ENCODE assay signal across 8 mouse cellular contexts in the genomic region with DNA sequence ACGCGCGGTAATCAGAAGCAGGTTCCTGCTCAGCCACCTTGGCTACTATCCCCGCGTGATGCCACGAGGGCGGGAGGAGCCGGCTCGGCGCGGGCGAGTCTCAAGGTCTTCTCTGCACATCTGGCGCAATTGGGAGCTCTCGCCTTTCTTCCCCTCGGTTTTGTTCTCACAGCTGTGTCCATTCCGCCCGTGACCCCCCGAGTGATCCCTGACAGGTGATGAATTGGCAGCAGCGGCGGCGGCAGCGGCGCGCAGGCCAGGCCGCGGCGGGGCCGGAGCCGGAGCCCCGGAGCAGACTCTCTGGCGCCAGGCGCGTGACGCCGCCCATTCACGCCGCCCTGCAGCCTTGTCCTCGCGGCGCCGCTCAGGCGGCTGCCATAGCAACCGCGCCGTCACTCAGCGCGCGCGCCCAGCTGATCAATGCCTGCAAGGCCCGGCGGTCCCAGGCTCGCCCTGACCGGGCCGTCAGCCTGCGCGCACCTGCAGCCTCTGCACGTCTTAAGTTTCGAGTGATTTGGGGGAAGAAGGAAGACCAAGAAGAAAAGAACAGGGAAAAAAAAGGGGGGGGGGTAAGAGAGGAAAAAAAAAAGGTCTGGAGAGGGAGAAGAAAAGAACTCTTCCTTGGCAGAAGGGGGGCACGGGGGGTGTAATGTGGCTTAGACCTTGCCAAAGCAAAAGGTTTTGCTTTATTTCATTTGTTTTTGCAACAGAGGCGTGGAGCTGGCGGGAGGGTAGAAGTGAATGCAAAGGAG. TPM values are rescaled to one million over a fixed set of nuclear protein-coding genes. Genes with fewer than 3 reads are reported as not detected.
DNase-seq lines count a peak whose midpoint lies in the region; ATAC-seq and TF ChIP-seq lines count a peak whose summit lies in the region.

No protein-coding gene starts in this region.

- in situ Hi-C loops in Patski (cut with MboI; ENCODE audit: low pct_unique_long_range_greater_than_20kb), result loop anchor here (5.0 to 25.0 kb wide), 4 partner anchors 319 to 1314 kb away; a partner anchor contains a TSS

- peak overlapping the region; percentile 55 for H3K4me3 ChIP-seq in hindbrain, embryonic 16.5 days (ENCODE audit: low read length)

- ATAC-seq in Patski, result peak; percentile 49
- ATAC-seq in hindbrain, embryonic 16.5 days, result peak; percentile 80

- under 1% methylated on average over 60 of the region's 61 CpGs for WGBS in hindbrain, embryonic 16.5 days

- peak overlapping the region; percentile 89 for H3K27ac ChIP-seq in hindbrain, embryonic 16.5 days (ENCODE audit: low read depth, low read length)

- peaks cover 36% of the 10 kb centered on the region for H3K4me1 ChIP-seq in hindbrain, embryonic 16.5 days (ENCODE audit: control insufficient read depth, insufficient read depth, low read depth, low read length)

- H3K36me3 ChIP-seq in hindbrain, embryonic 16.5 days (ENCODE audit: control insufficient read depth, insufficient read depth, low read length), result no peaks in the 10 kb centered on the region

- peak overlapping the region; percentile 76 for H3K9ac ChIP-seq in hindbrain, embryonic 16.5 days (ENCODE audit: low read depth, low read length)

- POLR2A ChIA-PET in Patski (lab: Charles Lee), result interaction anchor here (0.5 to 0.9 kb wide), 10 partner anchors 25 to 973 kb away, joined by 3 to 7 read pairs (median 4); no protein-coding TSS in a partner anchor

- CTCF ChIA-PET in Patski (lab: Charles Lee), result no interaction called here

- H3K9me3 ChIP-seq in hindbrain, embryonic 16.5 days (ENCODE audit: control insufficient read depth, low read length), result no peaks in the 10 kb centered on the region

- DNase-seq in Patski (ENCODE audit: low read depth, low spot score), result no peak
- DNase-seq in cerebellum, postnatal 10 days, result peak; percentile 90 to 94
- DNase-seq in frontal cortex, postnatal 36 days (ENCODE audit: low spot score in 2 of 2), result peak; percentile 87 to 94
- peak; percentile 87 to 93 for DNase-seq in left cerebral cortex, adult 18-20 months (ENCODE audit: low spot score in 2 of 2)
- DNase-seq in lung, postnatal 4 days, result peak; percentile 95 to 99
- DNase-seq in right cerebral cortex, adult 2 months (ENCODE audit: low spot score in 2 of 2), result peak; percentile 88 to 92
- DNase-seq in urinary bladder, postnatal 14 days (ENCODE audit: low spot score), result peak; percentile 95

- H3K4me2 ChIP-seq in hindbrain, embryonic 16.5 days (ENCODE audit: low read length), result peak overlapping the region; percentile 99

- TF ChIP-seq CTCF in Patski (IDR thresholded peaks at IDR 0.05), result no peak

- H3K27me3 ChIP-seq in Patski, result no peaks in the 10 kb centered on the region
- no peaks in the 10 kb centered on the region for H3K27me3 ChIP-seq in hindbrain, embryonic 16.5 days (replicated peaks; ENCODE audit: control insufficient read depth, insufficient read depth, low read length)

RNA-seq across cellular contexts. Expression of a gene that starts 1.8 kb away (rescaled TPM):
- 144 TPM for polyA plus RNA-seq in Patski (2021)
- polyA plus RNA-seq in hindbrain, embryonic 16.5 days (2015; fragmentation: Nextera tagmentation; extraction: Ambion mirVana), result 291 and 379 TPM in 2 replicates
- total RNA-seq in left cerebral cortex, adult 18-20 months (2021), result 100 to 1,000 TPM; 127 to 156 TPM
